Mouse (Mus musculus): ENCODE results near the gene Zbtb2.

- TF ChIP-seq CTCF (IDR thresholded peaks at IDR 0.05) (no peak), EP300 (IDR thresholded peaks at IDR 0.05) (no peak)
These were observed 1.7 kb upstream of the Zbtb2 start for GRCm38 (mm10) chr10:4389461-4390112.

Data from lung, postnatal 0 days (tissue).